Mouse (Mus musculus) embryo, embryonic 10.5 days (tissue): ENCODE measurements around the gene Aasdh.

Experiments
- DNase-seq: peaks from one replicate; pipeline ENCODE4 v3.0.0-alpha.2; 2015; ENCODE audit warnings: low spot score

The Aasdh gene

GRCm38 (mm10) chr5:76910807-76911206, 5.5 kb upstream of the Aasdh start:
- DNase-seq, result no peak

- DNase-seq, result no peak
These were observed 813 bp upstream of the Aasdh start for GRCm38 (mm10) chr5:76906155-76906499.

- peak; percentile 54 for DNase-seq
These were observed 455 bp downstream of the Aasdh start for GRCm38 (mm10) chr5:76904713-76905404.

- DNase-seq, result no peak
These were observed 3.2 kb downstream of the Aasdh start for GRCm38 (mm10) chr5:76902131-76902530.

GRCm38 (mm10) chr5:76893084-76893483, 12.2 kb downstream of the Aasdh start:
- no peak for DNase-seq

- no peak for DNase-seq
These were observed 12.7 kb downstream of the Aasdh start for GRCm38 (mm10) chr5:76892608-76893007.

GRCm38 (mm10) chr5:76887011-76887410, 18.3 kb downstream of the Aasdh start:
- DNase-seq, result no peak

GRCm38 (mm10) chr5:76884107-76884506, 21.2 kb downstream of the Aasdh start:
- DNase-seq, result no peak

- DNase-seq, result no peak
These were observed 29.1 kb downstream of the Aasdh start for GRCm38 (mm10) chr5:76876106-76876758.

GRCm38 (mm10) chr5:76869553-76869952, 35.8 kb downstream of the Aasdh start:
- no peak for DNase-seq

- DNase-seq, result peak; percentile 79
These were observed 36.5 kb downstream of the Aasdh start for GRCm38 (mm10) chr5:76868693-76869286.

GRCm38 (mm10) chr5:76866819-76867218, 38.5 kb downstream of the Aasdh start:
- no peak for DNase-seq

- no peak for DNase-seq
These were observed 46.9 kb downstream of the Aasdh start for GRCm38 (mm10) chr5:76858444-76858843.

GRCm38 (mm10) chr5:76857103-76858015, 48.0 kb downstream of the Aasdh start:
- peak; percentile 51 for DNase-seq

- peak; percentile 39 for DNase-seq
These were observed 49.3 kb downstream of the Aasdh start for GRCm38 (mm10) chr5:76855829-76856600.

GRCm38 (mm10) chr5:76853549-76853948, 51.8 kb downstream of the Aasdh start:
- DNase-seq, result peak; percentile 93

- no peak for DNase-seq
These were observed 54.0 kb downstream of the Aasdh start for GRCm38 (mm10) chr5:76851316-76851715.

GRCm38 (mm10) chr5:76847106-76847505, 58.2 kb downstream of the Aasdh start:
- DNase-seq, result no peak

GRCm38 (mm10) chr5:76844618-76845186, 60.6 kb downstream of the Aasdh start:
- no peak for DNase-seq

GRCm38 (mm10) chr5:76843851-76844419, 61.4 kb downstream of the Aasdh start:
- DNase-seq, result no peak

- peak; percentile 73 for DNase-seq
These were observed 61.9 kb downstream of the Aasdh start for GRCm38 (mm10) chr5:76843448-76843847.
